Mouse (Mus musculus) liver, adult 2 months (tissue): ENCODE measurements around the gene Dnal1.
"Not testable (repeated sequence)": the region's sequence is repeated elsewhere in the genome, so short reads cannot be mapped to it uniquely, and the experiment has no call there.

ENCODE experiments used
- CTCF ChIP-seq: fragments of 200-500 bp; IDR thresholded peaks from 2 replicates; pipeline ENCODE4 v1.5.1; 2011; ENCODE audit warnings: low read depth, low read length, control low read depth
- POLR2A ChIP-seq: fragments of 200-500 bp; IDR thresholded peaks from 2 replicates; pipeline ENCODE4 v1.6.1; 2011; ENCODE audit warnings: low read length, control low read depth; ENCODE audit not compliant: insufficient read depth; ENCODE audit errors: extremely low read depth

GRCm38 (mm10) chr12:84069582-84069981 lies 44.6 kb upstream of the Dnal1 start:
- TF ChIP-seq CTCF, POLR2A: not testable (repeated sequence)
